Mouse (Mus musculus) hindbrain, postnatal 0 days (tissue): ENCODE data around the gene Dpf1. TPM values are rescaled to one million over a fixed set of nuclear protein-coding genes. Genes with fewer than 3 reads are reported as not detected.

Experiments
- ATAC-seq: fragments of 200-750 bp; cut with Nextera tagmentation; 2 replicates; pipeline ENCODE4 v1.8.0; 2017; ENCODE audit warnings: mild to moderate bottlenecking, moderate TSS enrichment, moderate library complexity
- DNase-seq: peaks from one replicate; pipeline ENCODE4 v3.0.0-alpha.2; 2015; ENCODE audit warnings: low spot score
- H3K27ac ChIP-seq: fragments of 300-500 bp; sonication (generic); 2 replicates; pipeline ENCODE4 v1.5.1; 2014; ENCODE audit warnings: mild to moderate bottlenecking
- H3K27me3 ChIP-seq: fragments of 300-500 bp; sonication (generic); 2 replicates; pipeline ENCODE4 v1.6.1; 2014; ENCODE audit warnings: low read length, mixed read lengths; ENCODE audit not compliant: insufficient read depth
- H3K36me3 ChIP-seq: fragments of 300-500 bp; sonication (generic); 2 replicates; pipeline ENCODE4 v1.6.1; 2014; ENCODE audit warnings: low read length, mixed read lengths; ENCODE audit not compliant: insufficient read depth
- H3K4me1 ChIP-seq: fragments of 300-500 bp; sonication (generic); 2 replicates; pipeline ENCODE4 v1.6.1; 2014; ENCODE audit warnings: antibody characterized with exemption, low read length, mixed read lengths; ENCODE audit not compliant: insufficient read depth
- H3K4me2 ChIP-seq: fragments of 300-500 bp; sonication (generic); 2 replicates; pipeline ENCODE4 v1.6.1; 2014; ENCODE audit warnings: low read depth, mild to moderate bottlenecking, low read length, moderate library complexity, mixed read lengths
- H3K4me3 ChIP-seq: fragments of 300-500 bp; sonication (generic); 2 replicates; pipeline ENCODE4 v1.5.1; 2014; ENCODE audit warnings: low read length
- H3K9ac ChIP-seq: fragments of 300-500 bp; sonication (generic); replicated peaks from 2 replicates; pipeline ENCODE4 v1.6.1; 2014; ENCODE audit warnings: mild to moderate bottlenecking, low read length, moderate library complexity, mixed read lengths
- H3K9me3 ChIP-seq: fragments of 300-500 bp; sonication (generic); 2 replicates; pipeline ENCODE4 v1.6.1; 2016; ENCODE audit warnings: low read length, mixed read lengths
- CTCF ChIP-seq: IDR thresholded peaks from 2 replicates; pipeline ENCODE4 v1.5.1; 2016; ENCODE audit warnings: antibody characterized with exemption, control low read depth, low read depth
- WGBS: fragments of 180-500 bp; shearing (Covaris S2); extraction: QIAGEN DNeasy Blood & Tissue Kit; methylation state at CpG from one replicate; pipeline ENCODE4 v1.1.7; 2014; 5-methylcytosine and 5-hydroxymethylcytosine counted together
- polyA plus RNA-seq: library from polyadenylated mRNA; unstranded; fragments of >200 nt; fragmentation: Nextera tagmentation; extraction: Ambion mirVana; gene quantifications from 2 replicates; pipeline ENCODE4 v1.2.1, GENCODE M21; 2015
- total RNA-seq: library from RNA; depleted of rRNA; stranded (reverse); fragments of >200 nt; gene quantifications from 2 replicates; pipeline ENCODE4 v1.2.3, GENCODE M21; 2014

Gene Dpf1
- total and polyA plus RNA-seq, 2 experiments from 2014 or later, result 111 to 158 TPM

DNA sequence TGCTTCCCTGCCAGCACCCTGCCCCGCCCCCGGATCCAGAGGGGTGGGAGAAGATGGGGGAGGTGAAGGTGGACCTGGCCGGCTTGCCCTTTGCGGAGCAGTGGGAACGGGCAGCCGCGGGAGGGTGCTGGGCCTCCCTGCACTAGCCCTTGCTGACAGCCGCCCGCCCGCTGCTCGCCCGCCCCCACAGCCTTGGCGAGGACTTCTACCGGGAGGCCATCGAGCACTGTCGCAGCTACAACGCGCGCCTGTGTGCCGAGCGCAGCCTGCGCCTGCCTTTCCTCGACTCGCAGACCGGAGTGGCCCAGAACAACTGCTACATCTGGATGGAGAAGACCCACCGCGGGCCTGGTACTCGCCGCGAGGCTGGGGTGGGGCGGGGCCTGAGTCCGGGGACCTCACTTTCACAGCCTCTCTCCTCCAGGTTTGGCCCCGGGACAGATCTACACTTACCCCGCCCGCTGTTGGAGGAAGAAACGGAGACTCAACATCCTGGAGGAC, 5.5 kb downstream of the Dpf1 start:
- no peaks in the 10 kb centered on the region for H3K36me3 ChIP-seq
- H3K9me3 ChIP-seq, result no peaks in the 10 kb centered on the region
- DNase-seq (no peak), ATAC-seq (no peak)
- peak overlapping the region; percentile 13; the same call in 1 of the 2 replicates for H3K27ac ChIP-seq
- peak overlapping the region; percentile 69 for H3K4me2 ChIP-seq
- H3K9ac ChIP-seq, result peak overlapping the region; percentile 72
- peak overlapping the region; percentile 70 for H3K4me3 ChIP-seq
- no peak for TF ChIP-seq CTCF
- H3K4me1 ChIP-seq, result peaks cover 18% of the 10 kb centered on the region; the same call in 1 of the 2 replicates
- H3K27me3 ChIP-seq, result no peaks in the 10 kb centered on the region
- under 1% methylated on average over 35 of the region's 36 CpGs for WGBS

GRCm38 (mm10) chr7:29309749-29310148, 6.0 kb downstream of the Dpf1 start:
- H3K4me1 ChIP-seq, result peaks cover 21% of the 10 kb centered on the region; the same call in 1 of the 2 replicates
- H3K27ac ChIP-seq, result peak overlapping the region; percentile 13; the same call in 1 of the 2 replicates

DNA sequence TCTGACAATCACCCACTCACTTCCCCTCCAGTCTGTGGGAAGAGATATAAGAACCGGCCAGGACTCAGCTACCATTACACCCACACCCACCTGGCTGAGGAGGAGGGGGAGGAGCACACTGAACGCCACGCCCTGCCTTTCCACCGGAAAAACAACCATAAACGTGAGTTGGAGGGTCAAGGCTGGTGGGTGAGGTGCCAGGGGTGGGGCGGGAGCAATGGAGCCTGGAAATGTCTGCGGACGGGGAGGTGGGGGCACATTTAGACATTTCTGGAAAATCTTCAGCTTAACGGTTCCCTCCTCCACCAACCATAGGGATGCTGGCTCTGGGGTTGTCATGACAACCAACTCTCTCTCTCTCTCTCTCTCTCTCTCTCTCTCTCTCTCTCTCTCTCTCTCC, 9.3 kb downstream of the Dpf1 start:
- H3K4me2 ChIP-seq, result peak overlapping the region; percentile 34; the same call in 1 of the 2 replicates
- ATAC-seq, result no peak
- H3K4me3 ChIP-seq, result no peak overlapping the region
- H3K9ac ChIP-seq, result 0 out of 2 replicates have a peak overlapping the region, but pooled peaks have one; percentile 2
- H3K36me3 ChIP-seq, result no peaks in the 10 kb centered on the region
- no peak for TF ChIP-seq CTCF
- WGBS, result 21% methylated on average over 9 of the region's 9 CpGs
- H3K4me1 ChIP-seq, result peaks cover 42% of the 10 kb centered on the region
- no peaks in the 10 kb centered on the region for H3K27me3 ChIP-seq
- no peaks in the 10 kb centered on the region for H3K9me3 ChIP-seq
- H3K27ac ChIP-seq, result peak overlapping the region; percentile 45; the same call in 1 of the 2 replicates
- DNase-seq, result peak; percentile 68

More at GRCm38 (mm10) chr7:29309749-29310148, 6.0 kb downstream of the Dpf1 start:
- DNase-seq (no peak), ATAC-seq (no peak)
- Histone ChIP-seq H3K4me3 (peak overlapping the region; percentile 70), H3K9me3 (no peaks in the 10 kb centered on the region), H3K9ac (peak overlapping the region; percentile 72), H3K4me2 (peak overlapping the region; percentile 69), H3K36me3 (no peaks in the 10 kb centered on the region), H3K27me3 (no peaks in the 10 kb centered on the region)
- 9% methylated on average over 5 of the region's 5 CpGs for WGBS
- TF ChIP-seq CTCF, result no peak

DNA sequence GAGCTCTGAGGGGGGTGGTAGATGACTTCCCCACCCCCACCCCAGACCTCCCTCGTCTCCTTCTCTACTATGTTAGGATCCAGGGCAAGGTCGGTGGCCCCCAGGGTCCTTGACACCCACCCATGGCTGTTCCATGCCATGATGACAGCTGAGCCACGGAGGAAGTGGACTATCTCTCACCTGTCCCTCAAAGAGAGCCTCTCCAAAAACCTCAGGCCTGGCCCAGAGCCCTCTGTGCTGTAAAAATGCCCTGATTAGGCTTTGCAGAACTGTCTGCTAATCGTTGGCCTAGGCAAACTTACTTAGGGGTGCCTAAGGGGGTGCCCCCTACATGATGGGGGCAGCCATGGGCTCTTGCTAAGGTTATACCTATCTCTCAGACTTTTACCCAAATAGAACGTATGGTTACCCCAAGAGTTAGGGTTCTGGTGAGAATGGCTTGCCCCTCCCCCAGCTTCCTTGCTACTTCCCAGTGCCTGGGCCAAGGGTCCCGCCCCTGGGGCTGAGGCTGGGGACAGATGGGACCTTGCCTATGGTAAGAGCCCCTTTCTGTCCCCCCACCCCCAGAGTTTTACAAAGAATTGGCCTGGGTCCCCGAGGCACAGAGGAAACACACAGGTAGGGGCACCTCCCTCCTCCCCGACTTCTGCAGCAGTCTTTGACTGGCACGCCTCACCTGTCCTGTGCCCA, 10.0 kb downstream of the Dpf1 start:
- 44% methylated on average over 9 of the region's 9 CpGs for WGBS
- DNase-seq (no peak), ATAC-seq (no peak)
- no peak overlapping the region for H3K4me3 ChIP-seq
- TF ChIP-seq CTCF, result no peak
- no peaks in the 10 kb centered on the region for H3K9me3 ChIP-seq
- no peak overlapping the region for H3K9ac ChIP-seq
- peaks cover 49% of the 10 kb centered on the region for H3K4me1 ChIP-seq
- H3K27ac ChIP-seq, result peak overlapping the region; percentile 22; the same call in 1 of the 2 replicates
- no peaks in the 10 kb centered on the region for H3K27me3 ChIP-seq
- no peak overlapping the region for H3K4me2 ChIP-seq
- no peaks in the 10 kb centered on the region for H3K36me3 ChIP-seq

GRCm38 (mm10) chr7:29314844-29315628, 11.3 kb downstream of the Dpf1 start:
- peak; percentile 74 for DNase-seq
- H3K27me3 ChIP-seq, result no peaks in the 10 kb centered on the region
- H3K9me3 ChIP-seq, result no peaks in the 10 kb centered on the region
- no peaks in the 10 kb centered on the region for H3K36me3 ChIP-seq
- H3K4me1 ChIP-seq, result peaks cover 55% of the 10 kb centered on the region
- H3K4me2 ChIP-seq, result peak overlapping the region; percentile 8; the same call in 1 of the 2 replicates
- H3K4me3 ChIP-seq, result no peak overlapping the region
- 32% methylated on average over 13 of the region's 13 CpGs for WGBS
- no peak overlapping the region for H3K9ac ChIP-seq
- TF ChIP-seq CTCF, result no peak
- H3K27ac ChIP-seq, result peak overlapping the region; percentile 86; the same call in 1 of the 2 replicates
- ATAC-seq, result peak; percentile 60

DNA sequence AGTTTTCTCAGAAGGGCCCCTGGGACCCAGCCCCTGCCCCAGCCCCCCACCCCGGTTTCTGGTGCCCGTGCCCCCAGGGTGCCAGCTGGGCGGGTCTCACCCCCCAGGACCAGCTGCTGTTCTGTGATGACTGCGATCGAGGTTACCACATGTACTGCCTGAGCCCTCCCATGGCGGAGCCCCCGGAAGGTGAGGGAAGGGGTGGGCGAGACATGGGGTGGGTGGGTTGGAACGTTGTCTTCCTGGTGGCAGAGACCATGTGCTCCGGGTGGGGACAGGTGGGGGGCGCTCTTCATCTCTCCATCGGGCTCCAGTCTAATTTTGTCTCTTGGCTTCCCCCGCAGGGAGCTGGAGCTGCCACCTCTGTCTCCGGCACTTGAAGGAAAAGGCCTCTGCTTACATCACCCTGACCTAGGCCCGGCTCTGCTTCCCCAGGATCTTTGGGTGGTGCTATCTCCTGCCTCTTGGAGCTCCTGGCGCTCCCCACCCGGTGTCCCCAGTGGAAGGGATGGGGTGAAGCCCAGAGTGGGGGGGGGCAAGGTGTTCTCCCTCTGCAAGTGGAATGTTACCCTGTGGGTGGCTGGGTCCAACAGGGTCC, 12.5 kb downstream of the Dpf1 start:
- no peak overlapping the region for H3K4me2 ChIP-seq
- no peaks in the 10 kb centered on the region for H3K9me3 ChIP-seq
- TF ChIP-seq CTCF, result no peak
- H3K9ac ChIP-seq, result peak overlapping the region; percentile 17; the same call in 1 of the 2 replicates
- WGBS, result 40% methylated on average over 17 of the region's 17 CpGs
- ATAC-seq, result no peak
- no peaks in the 10 kb centered on the region for H3K27me3 ChIP-seq
- H3K36me3 ChIP-seq, result no peaks in the 10 kb centered on the region
- H3K4me1 ChIP-seq, result peaks cover 55% of the 10 kb centered on the region
- H3K4me3 ChIP-seq, result no peak overlapping the region
- DNase-seq, result no peak
- H3K27ac ChIP-seq, result peak overlapping the region; percentile 86
